Mouse (Mus musculus): ENCODE measurements around the gene Kcne4. TPM values are rescaled to one million over a fixed set of nuclear protein-coding genes. Genes with fewer than 3 reads are reported as not detected.
A peak's percentile ranks its signal among the peaks of the same experiment; 100 is the strongest.

Gene Kcne4
- total RNA-seq, 2 experiments from 2014 or later, result 1.1 to 1.5 TPM

- intact Hi-C loops (cut with DNase I), result no loop called here
- DNase-seq (ENCODE audit: low spot score in 2 of 2), result peak in 1 of 2 experiments; percentile 37
Measured at GRCm38 (mm10) chr1:78852408-78853093, 36.0 kb downstream of the Kcne4 start.

DNA sequence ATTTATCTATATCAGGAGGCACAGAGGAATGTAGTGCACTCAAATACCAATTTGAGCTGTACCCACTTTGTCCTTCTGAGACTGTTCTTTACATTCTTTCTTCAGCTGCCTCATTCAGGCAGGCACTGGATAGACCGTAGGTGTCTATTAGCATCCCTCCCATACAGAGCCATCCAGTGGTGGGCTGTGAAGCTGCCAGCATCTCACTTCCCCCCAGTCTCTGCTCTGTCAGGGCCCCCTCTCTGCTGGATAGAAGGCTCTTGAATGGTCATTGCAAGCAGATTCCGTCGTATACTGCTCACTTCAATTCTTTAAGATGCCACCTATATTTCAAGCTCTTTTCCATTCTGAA, 36.5 kb downstream of the Kcne4 start:
- no peak for DNase-seq (ENCODE audit: low spot score in 2 of 2)
- intact Hi-C loops (cut with DNase I), result no loop called here

GRCm38 (mm10) chr1:78854306-78854705, 37.7 kb downstream of the Kcne4 start:
- intact Hi-C loops (cut with DNase I), result no loop called here

GRCm38 (mm10) chr1:78859573-78859972, 43.0 kb downstream of the Kcne4 start:
- no peak for DNase-seq (ENCODE audit: low spot score in 2 of 2)
- intact Hi-C loops (cut with DNase I), result no loop called here

More at GRCm38 (mm10) chr1:78854306-78854705, 37.7 kb downstream of the Kcne4 start:
- DNase-seq (ENCODE audit: low spot score in 2 of 2), result no peak

- intact Hi-C loops (cut with DNase I), result loop anchor here (10.0 kb wide), 2 partner anchors 115 to 575 kb away; no protein-coding TSS in a partner anchor
- no peak for DNase-seq (ENCODE audit: low spot score in 2 of 2)
Measured at GRCm38 (mm10) chr1:78860056-78860455, 43.5 kb downstream of the Kcne4 start.

DNA sequence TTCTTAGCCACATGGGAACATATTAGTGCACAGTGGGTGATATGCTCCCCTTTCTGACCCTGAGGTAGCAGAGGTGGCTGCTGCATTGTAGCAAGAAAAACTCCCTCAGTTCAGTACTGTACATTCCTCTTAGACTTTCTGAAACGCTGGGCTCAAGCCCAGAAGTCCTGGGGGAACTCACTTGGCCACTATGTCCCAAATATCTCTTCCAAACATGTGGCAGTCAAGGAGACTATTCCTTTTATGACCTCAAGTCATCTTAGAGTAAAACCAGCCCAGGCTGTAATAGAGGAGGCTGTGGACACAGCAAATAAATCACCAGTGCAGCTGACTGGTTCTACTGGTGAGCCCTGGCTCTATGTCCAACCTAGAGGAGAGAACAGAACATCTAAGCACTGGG, 45.7 kb downstream of the Kcne4 start:
- intact Hi-C loops (cut with DNase I), result loop anchor here (10.0 kb wide), 2 partner anchors 117 to 573 kb away; no protein-coding TSS in a partner anchor
- no peak for DNase-seq (ENCODE audit: low spot score in 2 of 2)

- peak; percentile 61 to 72 for DNase-seq (ENCODE audit: low spot score in 2 of 2)
- intact Hi-C loops (cut with DNase I), result loop anchor here (10.0 kb wide), 2 partner anchors 119 to 571 kb away; no protein-coding TSS in a partner anchor
Measured at GRCm38 (mm10) chr1:78863833-78864232, 47.3 kb downstream of the Kcne4 start.

GRCm38 (mm10) chr1:78864351-78864750, 47.8 kb downstream of the Kcne4 start:
- intact Hi-C loops (cut with DNase I), result loop anchor here (10.0 kb wide), 2 partner anchors 120 to 570 kb away; no protein-coding TSS in a partner anchor
- DNase-seq (ENCODE audit: low spot score in 2 of 2), result no peak

- DNase-seq (ENCODE audit: low spot score in 2 of 2), result peak in 1 of 2 experiments; percentile 14
- intact Hi-C loops (cut with DNase I), result loop anchor here (10.0 kb wide), 2 partner anchors 120 to 570 kb away; no protein-coding TSS in a partner anchor
Measured at GRCm38 (mm10) chr1:78864799-78865346, 48.3 kb downstream of the Kcne4 start.

- no peak for DNase-seq (ENCODE audit: low spot score in 2 of 2)
- intact Hi-C loops (cut with DNase I), result loop anchor here (10.0 kb wide), 2 partner anchors 121 to 569 kb away; no protein-coding TSS in a partner anchor
Measured at GRCm38 (mm10) chr1:78865991-78866390, 49.4 kb downstream of the Kcne4 start.

- intact Hi-C loops (cut with DNase I), result loop anchor here (10.0 kb wide), 2 partner anchors 122 to 568 kb away; no protein-coding TSS in a partner anchor
- DNase-seq (ENCODE audit: low spot score in 2 of 2), result no peak
Measured at GRCm38 (mm10) chr1:78866455-78866854, 49.9 kb downstream of the Kcne4 start.

Other genes starting within 250 kb of the Kcne4 start
- 100 to 1,000 TPM; 138 to 147 TPM for gene Acsl3, start 158.9 kb upstream of the Kcne4 start, total RNA-seq (2021)
- 10 to 100 TPM; 12.8 to 14.1 TPM for gene Utp14b, start 158.7 kb upstream of the Kcne4 start, total RNA-seq (2021)